Mouse (Mus musculus) frontal cortex, postnatal 25 days (tissue): ENCODE data around the gene Procr.

Experiments
- DNase-seq, 2 experiments: peaks; one replicate each; pipeline ENCODE4 v3.0.0; 2022; ENCODE audit warnings: low spot score in 2 of 2

Procr gene

DNA sequence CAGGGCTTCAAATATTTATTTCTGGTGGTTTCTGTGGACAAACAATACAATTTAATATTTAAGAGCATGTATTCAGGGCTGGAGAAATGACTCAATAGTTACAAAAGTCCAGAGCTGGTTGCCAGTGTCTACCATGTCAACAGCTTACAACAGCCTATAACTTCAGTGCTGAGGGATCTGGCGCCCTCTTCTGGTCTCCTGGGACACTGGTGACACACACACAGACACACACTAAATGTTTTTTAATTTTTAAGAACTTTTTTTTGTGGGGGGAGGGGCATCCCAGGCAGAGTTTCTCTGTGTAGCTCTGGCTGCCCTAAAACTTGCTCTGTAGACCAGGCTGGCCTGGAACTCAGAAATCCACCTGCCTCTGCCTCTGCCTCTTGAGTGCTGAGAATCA lies 4.8 kb downstream of the Procr start:
- no peak for DNase-seq

- no peak for DNase-seq
Observed at GRCm38 (mm10) chr2:155756855-155757566, 6.1 kb downstream of the Procr start.

DNA sequence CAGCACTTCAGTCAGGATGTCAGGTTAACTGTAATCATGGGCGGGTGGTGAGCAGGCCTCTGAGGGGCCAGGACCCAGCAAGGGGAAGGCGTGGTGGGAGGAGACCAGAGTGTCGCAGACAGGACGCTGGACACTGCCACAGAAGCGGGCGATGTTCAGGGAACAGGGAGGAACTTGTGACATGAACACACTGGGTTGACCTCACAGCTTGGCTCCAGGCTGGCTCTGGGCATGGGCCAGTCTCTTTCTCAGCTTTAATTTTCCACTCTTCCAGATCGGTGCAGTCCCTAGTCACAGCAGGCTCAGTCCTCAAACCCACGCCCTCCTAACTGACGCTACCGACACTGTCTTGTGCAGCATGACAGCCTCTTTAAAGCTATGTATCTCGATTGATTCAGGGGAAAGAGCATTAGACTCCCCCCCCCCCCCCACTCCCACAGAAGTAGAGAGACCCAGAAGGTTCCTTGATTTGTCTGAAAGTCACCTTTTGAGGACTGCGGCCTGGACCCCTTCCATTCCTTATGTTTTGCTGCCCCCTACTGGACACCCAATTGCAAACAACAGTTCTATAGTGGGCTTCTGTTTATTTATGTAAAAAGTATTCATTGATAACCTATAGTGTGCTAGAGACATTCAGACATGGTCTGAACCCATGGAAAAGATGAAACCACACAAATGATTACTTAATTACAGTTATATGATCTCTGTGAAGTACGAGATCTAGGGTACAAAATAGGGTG lies 13.9 kb downstream of the Procr start:
- peak in 1 of 2 experiments; percentile 52 for DNase-seq

DNA sequence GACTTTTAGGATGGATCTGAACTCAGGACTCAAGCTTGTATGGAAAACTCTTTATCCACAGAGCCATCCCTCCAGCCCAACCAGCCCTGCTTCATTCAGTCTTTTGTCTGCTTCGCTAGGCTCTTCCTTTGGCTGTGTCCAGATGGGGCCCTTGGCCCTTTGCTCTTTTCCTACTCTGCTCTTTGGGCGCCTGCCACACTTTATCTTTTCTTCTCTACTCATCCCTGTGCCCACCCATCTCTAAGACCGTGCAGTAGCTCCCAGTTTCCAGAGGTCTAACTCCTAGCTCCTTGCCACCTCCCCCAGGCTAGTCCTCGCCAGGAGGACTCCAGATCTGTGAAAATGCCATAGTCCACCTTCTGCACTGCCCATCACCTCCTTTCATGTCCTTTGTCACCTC lies 22.7 kb downstream of the Procr start:
- DNase-seq, result no peak

DNA sequence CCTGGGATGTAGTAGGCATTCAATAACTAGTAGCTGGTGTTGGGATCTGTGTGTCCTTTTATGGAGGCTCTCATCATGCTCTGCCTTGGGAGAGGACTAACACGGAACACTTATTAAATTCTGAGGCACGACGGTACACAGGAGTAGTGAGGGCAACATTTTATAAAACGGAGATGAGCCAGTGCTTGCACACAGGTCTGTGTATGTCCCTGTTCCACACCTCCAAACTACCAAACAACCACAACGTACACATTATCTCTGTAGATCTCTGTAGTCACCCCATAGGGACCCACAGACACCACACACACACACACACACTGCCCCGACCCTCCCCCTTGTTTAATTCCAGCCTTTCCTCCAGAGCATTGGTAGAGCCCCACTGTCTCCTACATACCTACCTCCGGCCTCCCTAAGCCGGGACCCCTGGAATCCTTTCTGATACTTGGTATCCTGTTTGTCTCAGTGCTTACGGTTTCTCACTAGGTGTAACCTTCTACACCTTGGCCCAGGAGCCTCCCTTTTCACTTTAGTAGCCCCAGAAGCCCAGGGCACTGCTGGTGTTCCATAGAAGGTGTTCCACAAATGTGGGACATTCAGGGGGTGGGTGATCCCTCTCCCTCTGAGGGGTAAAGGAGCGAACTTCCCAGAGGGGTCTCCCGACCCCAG lies 23.5 kb downstream of the Procr start:
- DNase-seq, result no peak

GRCm38 (mm10) chr2:155774927-155775684 lies 24.2 kb downstream of the Procr start, which contains the start of gene Mmp24:
Gene Mmp24 (plus strand): TSS chr2:155775342.
- no peak for DNase-seq

DNA sequence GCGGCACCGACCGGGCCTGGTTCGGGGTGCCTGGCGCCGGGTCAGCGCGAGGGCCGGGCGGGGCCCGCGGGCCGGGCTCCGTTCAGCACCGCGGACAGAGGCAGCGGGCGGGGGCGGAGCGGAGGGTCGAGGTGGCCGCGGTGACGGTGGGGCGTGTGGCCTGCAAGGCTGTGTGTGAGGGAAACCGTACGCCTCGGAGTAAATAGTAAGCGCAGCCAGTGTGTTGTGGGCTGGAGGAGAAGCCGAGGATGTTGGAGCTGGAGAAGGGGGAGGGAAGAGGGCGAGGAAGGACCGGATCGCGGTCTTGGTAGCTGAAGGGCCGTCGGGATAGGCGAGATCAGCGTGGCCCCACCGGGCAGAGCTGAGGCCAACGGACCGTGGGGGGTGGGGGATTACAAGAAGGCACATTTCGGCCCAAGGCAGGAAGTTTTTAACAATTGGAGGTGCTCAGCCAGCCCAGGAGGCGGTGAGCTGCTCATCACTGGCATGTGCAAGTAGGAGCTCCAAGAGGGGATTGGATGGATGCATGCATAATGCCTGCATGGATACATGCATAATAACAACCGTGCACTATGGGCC lies 24.9 kb downstream of the Procr start:
- peak; percentile 23 to 32 for DNase-seq

DNA sequence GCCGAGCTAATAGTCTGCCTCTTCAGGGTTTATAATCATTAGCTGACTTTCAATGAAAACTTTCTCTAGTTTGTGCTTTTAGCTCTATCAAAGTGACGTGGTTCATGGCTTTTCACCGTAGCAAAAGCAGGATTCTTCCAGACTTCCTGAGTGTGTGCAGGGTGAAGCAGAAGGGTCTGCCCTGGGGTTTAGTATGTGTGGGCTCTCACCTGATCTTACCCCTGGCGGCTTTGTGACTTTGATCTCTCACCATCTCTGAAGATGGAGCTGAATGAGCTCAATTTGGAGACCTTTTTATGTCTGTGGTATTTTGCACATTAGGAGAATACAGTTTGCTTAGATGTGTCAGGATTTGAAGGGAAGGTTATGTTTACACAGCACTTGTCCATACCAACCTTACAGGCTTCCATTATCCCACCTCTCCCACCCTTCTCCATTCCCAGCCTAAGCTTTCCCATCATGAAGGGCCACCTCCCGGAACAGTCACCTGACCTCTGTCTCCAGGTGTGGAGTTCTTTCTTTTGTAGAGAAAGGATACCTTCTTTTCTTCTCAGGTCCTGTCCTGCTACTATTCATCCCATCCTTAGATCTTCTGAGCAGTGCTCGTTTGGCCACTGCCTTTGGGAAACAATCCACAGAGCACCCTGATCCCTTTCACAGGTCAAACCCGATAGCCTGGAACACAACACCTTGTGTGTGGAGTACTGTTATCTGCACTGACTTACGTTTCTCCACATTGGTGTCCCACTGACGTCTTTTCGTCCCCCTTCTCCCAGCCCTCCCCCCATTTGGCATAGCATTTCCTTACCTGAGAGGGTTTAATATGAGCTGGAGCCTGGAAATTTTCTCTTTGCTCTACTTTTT lies 26.1 kb downstream of the Procr start:
- DNase-seq, result no peak

- no peak for DNase-seq
Observed at GRCm38 (mm10) chr2:155777688-155777985, 26.7 kb downstream of the Procr start.

GRCm38 (mm10) chr2:155778004-155778403 lies 27.1 kb downstream of the Procr start:
- no peak for DNase-seq

DNA sequence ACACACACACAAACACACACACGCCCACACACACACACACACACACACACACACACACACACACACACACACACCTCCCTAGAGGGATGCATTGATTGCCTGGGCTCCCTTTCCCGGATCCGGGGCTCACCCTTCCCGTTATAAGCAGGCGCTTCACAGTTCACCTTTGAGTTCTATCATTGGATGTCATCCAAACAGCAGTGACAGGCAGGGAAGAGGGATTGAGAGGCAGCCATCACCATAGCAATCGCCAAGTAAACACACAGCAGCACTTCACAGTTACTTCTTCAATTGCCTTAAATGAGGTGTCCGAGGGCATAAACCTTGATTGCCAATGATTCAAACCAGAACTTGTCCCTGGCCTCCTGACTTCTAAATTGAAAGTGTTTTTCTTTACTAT lies 28.1 kb downstream of the Procr start:
- no peak for DNase-seq

- DNase-seq, result no peak
Observed at GRCm38 (mm10) chr2:155779506-155779905, 28.6 kb downstream of the Procr start.

DNA sequence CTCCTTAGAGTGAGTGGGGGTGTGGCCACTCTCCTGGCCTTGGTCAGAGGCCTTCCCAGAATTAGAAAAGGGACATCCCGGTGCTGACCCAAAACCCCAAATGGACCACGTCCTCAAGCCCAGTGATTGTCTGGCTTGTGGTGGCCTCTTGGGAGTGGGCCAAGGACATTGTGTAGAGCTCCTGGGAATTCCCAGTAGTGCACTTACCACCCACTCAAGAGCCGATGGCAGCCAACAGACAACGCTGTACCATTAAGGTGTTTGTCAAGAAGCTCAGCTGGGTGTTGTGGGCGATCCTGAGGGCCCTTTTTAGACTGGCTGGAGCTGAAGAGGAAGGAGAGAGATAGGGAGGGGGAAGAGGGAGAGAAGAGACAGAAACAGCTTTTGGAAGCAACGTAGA lies 33.6 kb downstream of the Procr start:
- DNase-seq, result peak in 1 of 2 experiments; percentile 31

DNA sequence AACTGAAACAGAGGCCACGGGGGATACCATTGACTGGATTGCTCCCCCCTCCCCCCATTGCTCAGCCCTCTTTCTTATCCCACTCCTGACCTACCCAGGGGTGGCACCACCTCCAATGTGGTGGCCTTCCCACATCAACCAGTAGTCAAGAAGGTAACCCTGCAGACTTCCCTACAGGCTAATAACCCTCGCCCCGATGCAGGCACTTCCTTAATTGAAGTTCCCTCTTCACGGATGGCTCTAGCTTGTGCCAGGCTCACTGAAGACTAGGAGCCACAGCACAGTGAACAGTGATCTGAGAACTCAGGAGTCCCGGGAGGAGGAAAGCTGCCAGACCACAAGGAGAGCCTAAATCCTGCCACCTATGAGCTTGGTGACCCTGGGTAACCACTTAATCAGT lies 36.0 kb downstream of the Procr start:
- no peak for DNase-seq

GRCm38 (mm10) chr2:155787949-155788931 lies 37.3 kb downstream of the Procr start:
- no peak for DNase-seq

DNA sequence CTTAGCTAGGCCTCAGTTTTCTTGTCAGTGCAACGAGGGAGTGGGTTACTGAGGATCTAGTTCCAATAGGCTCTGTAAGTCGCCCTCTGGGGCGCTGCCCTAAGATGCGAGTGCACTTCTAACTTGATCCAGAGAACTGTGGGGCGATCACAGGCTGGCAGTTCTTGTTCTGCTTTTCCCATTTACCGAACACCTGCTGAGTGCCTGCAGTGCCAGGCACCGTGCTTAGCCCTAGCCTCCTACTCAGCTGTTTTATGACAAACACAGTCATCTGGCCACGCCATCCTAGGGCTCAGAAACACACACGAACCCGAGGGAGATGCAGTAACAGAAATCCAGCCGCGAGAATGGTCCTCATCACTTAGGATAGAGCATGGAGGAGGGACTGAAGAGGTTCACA lies 42.0 kb downstream of the Procr start:
- DNase-seq, result no peak

GRCm38 (mm10) chr2:155794674-155795445 lies 43.9 kb downstream of the Procr start:
- no peak for DNase-seq

DNA sequence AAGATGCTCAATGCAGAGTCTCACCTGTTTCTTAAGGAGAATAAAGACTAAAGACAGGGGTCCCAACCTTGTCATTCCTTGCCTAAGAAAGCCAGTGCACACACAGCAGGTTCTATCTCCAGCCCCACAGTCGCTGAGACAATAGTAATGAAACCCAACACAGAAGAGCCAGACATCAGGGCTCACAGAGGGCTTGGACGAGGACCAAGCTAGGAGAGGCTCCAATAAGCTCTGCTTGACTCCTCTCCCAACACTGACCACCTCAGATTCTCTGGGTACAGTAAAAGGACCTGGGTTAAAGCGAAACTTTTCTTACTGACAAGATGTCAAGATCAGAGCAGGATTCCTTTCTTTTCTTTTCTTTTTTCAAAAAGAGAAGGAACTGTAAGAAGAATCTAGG lies 47.7 kb downstream of the Procr start:
- DNase-seq, result no peak

DNA sequence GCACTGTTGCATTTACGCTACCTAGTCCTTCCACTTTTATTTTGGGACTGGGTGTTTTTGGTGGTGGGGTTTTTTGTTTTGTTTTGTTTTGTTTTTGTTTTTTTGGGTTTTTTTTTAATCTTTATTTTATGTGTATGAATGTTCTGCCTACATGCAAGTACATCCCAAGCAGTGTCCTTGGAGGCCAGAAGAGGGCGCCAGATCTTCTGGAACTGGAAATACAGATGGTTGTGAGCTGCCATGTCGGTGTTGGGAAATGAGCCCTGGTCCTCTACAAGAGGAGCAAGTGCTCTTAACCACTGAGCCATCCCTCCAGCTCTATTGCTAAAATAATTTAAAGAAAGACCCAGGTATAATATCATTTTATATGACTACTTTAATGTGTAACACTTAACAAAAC lies 51.8 kb downstream of the Procr start:
- no peak for DNase-seq
